Mouse (Mus musculus) olfactory bulb, adult 2 months (tissue): Measurements from ENCODE around the gene Med31.

Source experiments
- CTCF ChIP-seq: fragments of 200-500 bp; IDR thresholded peaks from 2 replicates; pipeline ENCODE4 v1.5.1; 2012; ENCODE audit warnings: low read depth, mild to moderate bottlenecking, low read length, moderate library complexity; ENCODE audit not compliant: insufficient read depth
- POLR2A ChIP-seq: fragments of 200-500 bp; IDR thresholded peaks from 2 replicates; pipeline ENCODE4 v1.6.1; 2012; ENCODE audit warnings: mild to moderate bottlenecking, low read depth, low read length, moderate library complexity; ENCODE audit not compliant: insufficient read depth

GRCm38 (mm10) chr11:72205256-72205655 lies 10.1 kb downstream of the Med31 start:
- TF ChIP-seq CTCF (no peak), POLR2A (no peak)
